Mouse (Mus musculus): ENCODE results near the gene Ormdl3. TPM values are rescaled to one million over a fixed set of nuclear protein-coding genes. Genes with fewer than 3 reads are reported as not detected.

Ormdl3 gene
- polyA plus RNA-seq, 1 experiment from 2014 or later: 65.6 TPM

DNA sequence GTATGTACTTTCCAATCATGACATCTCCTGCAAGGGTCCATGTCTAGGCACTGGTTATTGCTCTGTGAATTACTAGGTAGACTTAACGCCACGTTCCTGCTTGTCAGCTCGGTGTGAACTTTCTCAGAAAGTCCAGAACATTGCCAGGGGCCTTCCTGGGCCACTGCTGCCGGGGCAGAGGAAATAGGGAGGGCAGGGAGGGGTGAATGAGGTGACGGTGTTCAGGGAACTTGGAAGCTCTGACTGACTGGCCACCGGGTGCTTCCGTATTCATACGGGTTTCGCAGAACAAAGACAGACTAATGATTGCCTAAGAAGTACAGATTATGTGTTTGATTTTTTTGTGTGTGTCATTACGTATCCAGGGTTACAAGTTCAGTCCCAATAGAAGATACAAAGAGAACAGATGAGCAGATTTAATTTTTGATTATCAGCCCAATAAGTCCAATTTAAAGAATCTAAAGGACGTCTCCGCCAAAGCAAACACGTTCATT, 23.2 kb downstream of the Ormdl3 start:
- DNase-seq (ENCODE audit: extremely low spot score, low spot score): no peak

DNA sequence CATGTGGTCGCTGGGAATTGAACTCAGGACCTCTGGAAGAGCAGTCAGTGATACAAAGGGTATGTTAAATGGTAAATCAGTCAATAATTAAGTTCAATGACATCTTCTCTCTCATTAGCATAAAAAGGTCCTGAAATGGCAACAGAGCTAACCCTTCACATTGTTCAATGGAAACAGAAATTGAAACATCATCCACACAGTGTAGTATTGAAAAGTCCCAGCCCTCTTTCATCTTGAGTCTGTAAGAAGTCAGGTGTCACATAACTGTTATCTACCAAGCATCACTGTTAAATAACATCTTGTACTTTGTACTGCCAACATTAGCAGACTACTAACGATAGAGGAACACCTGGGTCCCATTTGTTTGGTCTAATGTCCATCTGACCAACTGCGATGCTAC, 24.1 kb downstream of the Ormdl3 start:
- Histone ChIP-seq H3K4me3 (no peak overlapping the region), H3K9me3 (no peaks in the 10 kb centered on the region), H3K27me3 (ENCODE audit: poor library complexity, severe bottlenecking) (no peaks in the 10 kb centered on the region; the same call in 1 of the 2 replicates), H3K4me1 (peaks cover 21% of the 10 kb centered on the region), H3K27ac (no peak overlapping the region), H3K36me3 (replicated peaks) (no peaks in the 10 kb centered on the region)
- 84% methylated on average over 3 of the region's 3 CpGs for WGBS
- no peak for DNase-seq (ENCODE audit: extremely low spot score, low spot score)

More for the DNA sequence above, 23.2 kb downstream of the Ormdl3 start:
- Histone ChIP-seq H3K9me3 (0 out of 2 replicates have a peak, but pooled peaks cover 2% of the 10 kb centered on the region), H3K4me1 (peaks cover 21% of the 10 kb centered on the region), H3K27ac (no peak overlapping the region), H3K36me3 (replicated peaks) (no peaks in the 10 kb centered on the region), H3K4me3 (no peak overlapping the region), H3K27me3 (ENCODE audit: poor library complexity, severe bottlenecking) (no peaks in the 10 kb centered on the region)
- 77% methylated on average over 13 of the region's 13 CpGs for WGBS

DNA sequence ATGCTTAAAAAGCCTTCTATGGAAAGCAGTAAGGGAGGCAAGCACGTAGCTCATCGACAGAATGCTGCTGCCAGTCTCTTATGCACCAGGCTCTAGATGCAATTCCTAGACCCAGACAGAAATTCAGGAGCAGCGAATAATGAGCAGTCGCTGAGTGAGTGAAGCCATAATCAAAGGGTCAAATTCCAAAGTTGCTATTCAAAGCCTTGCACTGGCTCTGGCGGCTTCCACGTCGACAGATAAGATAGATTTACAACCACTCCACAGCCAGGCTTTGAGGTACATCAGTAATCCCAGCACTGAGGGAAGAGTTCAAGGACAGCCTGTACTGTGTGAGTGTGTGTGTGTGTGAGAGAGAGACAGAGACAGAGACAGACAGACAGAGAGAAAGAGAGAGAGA, 26.2 kb downstream of the Ormdl3 start:
- Histone ChIP-seq H3K9me3 (no peaks in the 10 kb centered on the region), H3K27me3 (ENCODE audit: poor library complexity, severe bottlenecking) (no peaks in the 10 kb centered on the region; the same call in 1 of the 2 replicates), H3K4me3 (no peak overlapping the region), H3K4me1 (peaks cover 21% of the 10 kb centered on the region), H3K36me3 (replicated peaks) (no peaks in the 10 kb centered on the region), H3K27ac (peak overlapping the region; percentile 8; the same call in 1 of the 2 replicates)
- no peak for DNase-seq (ENCODE audit: extremely low spot score, low spot score)
- 40% methylated on average over 7 of the region's 7 CpGs for WGBS

DNA sequence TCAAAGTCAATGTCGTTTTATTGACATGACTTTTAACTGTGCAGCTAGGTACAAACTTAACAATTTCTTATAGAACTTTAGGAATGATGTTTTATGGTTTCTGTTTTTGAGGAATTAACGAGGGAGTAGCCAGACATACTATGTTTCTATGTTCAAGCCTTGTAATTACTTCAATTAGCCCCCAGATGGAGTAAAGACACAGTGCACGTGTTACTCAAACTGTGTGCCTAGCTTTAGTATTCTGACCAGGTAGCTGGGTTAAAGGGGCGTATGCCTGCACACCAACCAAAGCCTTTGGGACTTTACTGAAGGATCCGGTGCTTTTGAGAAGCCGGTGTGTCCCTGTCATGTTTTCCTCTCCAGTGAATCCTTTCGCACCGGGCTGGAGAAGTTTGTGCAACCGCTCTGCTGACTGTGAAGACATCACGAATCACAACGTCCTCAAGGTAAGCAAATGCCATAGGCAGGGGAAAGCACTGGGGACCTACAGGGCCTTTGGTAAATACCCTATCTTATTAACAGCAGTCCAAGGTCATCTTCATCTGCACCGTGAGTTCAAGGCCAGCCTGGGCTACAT, 32.0 kb downstream of the Ormdl3 start:
- WGBS: 73% methylated on average over 12 of the region's 12 CpGs
- no peaks in the 10 kb centered on the region; the same call in 1 of the 2 replicates for H3K9me3 ChIP-seq
- peaks cover 11% of the 10 kb centered on the region for H3K4me1 ChIP-seq
- DNase-seq (ENCODE audit: extremely low spot score, low spot score): no peak
- peaks cover 9% of the 10 kb centered on the region for H3K27me3 ChIP-seq (ENCODE audit: poor library complexity, severe bottlenecking)
- no peaks in the 10 kb centered on the region for H3K36me3 ChIP-seq (replicated peaks)
- H3K27ac ChIP-seq: no peak overlapping the region
- no peak overlapping the region for H3K4me3 ChIP-seq

DNA sequence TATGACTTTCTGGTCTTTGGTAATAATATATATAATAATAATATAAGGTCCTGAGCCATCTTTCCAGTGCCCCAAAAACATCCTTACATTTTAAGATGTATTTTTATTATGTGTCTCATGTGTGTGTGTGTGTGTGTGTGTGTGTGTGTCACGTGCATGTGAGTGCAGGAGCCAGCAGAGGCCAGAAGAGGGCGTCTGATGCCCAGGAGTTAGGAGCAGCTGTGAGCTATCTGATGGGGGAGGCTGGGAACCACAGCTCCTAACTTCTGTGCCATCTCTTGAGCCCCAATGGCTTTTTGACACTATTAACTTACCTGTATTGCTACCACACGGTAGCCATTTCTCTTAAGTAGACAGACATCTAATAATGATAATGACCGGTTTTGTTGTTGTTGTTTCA, 33.2 kb downstream of the Ormdl3 start:
- no peak for DNase-seq (ENCODE audit: extremely low spot score, low spot score)
- H3K27ac ChIP-seq: no peak overlapping the region
- H3K4me3 ChIP-seq: no peak overlapping the region
- no peaks in the 10 kb centered on the region; the same call in 1 of the 2 replicates for H3K9me3 ChIP-seq
- no peaks in the 10 kb centered on the region for H3K36me3 ChIP-seq (replicated peaks)
- H3K27me3 ChIP-seq (ENCODE audit: poor library complexity, severe bottlenecking): peaks cover 21% of the 10 kb centered on the region
- peaks cover 11% of the 10 kb centered on the region for H3K4me1 ChIP-seq
- WGBS: 90% methylated on average over 4 of the region's 4 CpGs

DNA sequence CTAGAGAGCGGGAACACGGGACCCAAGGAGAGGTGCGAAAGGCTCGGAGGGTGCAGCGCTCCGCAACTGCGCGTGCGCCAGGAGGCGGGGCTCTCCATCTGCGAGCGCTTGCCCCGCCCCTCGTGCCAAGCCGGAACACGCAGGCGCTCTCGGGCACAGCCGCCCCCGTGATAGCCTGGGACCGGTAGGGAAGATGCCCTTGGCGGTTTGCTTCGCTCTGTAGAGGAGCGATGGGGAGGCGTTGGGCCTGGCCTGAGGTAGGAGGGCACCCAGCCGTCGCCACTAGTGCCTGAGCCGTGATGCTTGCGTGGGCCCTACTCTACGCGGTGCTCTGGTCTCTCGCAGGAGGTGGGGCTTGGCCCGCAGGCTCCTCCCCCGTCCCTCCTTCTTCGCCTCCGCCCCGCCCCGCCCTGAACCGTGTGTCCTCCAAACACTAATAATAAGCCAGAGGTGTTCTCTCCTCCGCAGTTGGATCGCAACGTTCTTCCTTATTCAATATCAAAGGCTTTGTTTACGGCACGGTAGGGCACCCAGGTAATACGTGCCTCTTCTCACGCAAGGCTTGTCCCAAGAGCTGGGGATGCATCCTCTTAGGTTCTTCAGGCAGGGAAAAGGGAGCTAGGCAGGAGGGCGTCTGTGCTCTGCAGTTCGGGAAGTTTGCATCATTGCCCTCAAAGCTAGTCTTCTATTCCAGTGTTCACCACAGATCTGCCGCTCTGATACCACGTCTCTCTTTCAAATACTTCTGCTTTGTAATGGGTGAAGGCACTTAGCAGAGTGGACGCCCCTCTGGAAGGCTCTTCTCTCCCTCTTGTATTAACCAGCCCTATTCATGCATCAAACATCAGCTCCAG, 36.0 kb downstream of the Ormdl3 start, which contains the start of gene Zpbp2:
Gene Zpbp2 (plus strand): TSS at position 123 of the 854 bp plus-strand sequence.
- H3K27me3 ChIP-seq (ENCODE audit: poor library complexity, severe bottlenecking): peaks cover 49% of the 10 kb centered on the region
- H3K9me3 ChIP-seq: no peaks in the 10 kb centered on the region; the same call in 1 of the 2 replicates
- H3K27ac ChIP-seq: peak within 1 kb of the TSS; percentile 88
- DNase-seq (ENCODE audit: extremely low spot score, low spot score): peak; percentile 93
- H3K36me3 ChIP-seq (replicated peaks): no peaks in the 10 kb centered on the region
- peak within 1 kb of the TSS; percentile 66 for H3K4me3 ChIP-seq
- peaks cover 11% of the 10 kb centered on the region for H3K4me1 ChIP-seq
- 2% methylated on average over 51 of the region's 51 CpGs for WGBS

DNA sequence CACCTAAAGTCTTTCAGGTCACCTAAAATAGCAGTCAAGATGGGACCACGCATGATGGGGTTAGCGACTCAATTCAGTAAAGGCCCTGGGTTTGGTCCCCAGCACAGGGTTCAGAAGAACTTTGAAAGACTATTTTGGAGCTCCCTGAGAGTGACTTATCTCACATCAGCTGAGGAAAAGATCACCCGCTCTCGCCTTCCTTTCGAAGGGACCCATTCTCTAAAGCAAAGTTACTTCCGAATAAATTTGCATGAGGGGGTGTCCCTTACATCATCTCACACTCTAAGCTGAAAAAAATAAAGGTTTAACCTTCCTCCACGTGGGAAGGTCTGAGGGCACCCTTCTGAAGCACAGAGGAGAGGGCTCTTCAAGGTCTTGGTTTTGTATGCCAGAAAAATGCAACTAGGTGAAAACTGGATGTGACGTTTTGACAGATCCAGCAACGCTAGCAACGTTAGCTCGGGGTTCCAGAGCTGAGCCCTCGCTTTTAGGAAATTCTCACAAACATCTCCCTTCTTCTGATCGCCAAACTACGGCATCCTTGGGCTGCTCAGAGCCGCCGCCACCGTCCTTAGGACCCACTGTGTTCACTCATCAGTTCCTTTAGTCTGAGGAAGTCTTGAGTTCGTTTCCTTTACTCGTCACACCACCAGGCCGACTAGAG, 36.7 kb downstream of the Ormdl3 start:
- Histone ChIP-seq H3K36me3 (replicated peaks) (no peaks in the 10 kb centered on the region), H3K4me1 (peaks cover 17% of the 10 kb centered on the region), H3K27me3 (ENCODE audit: poor library complexity, severe bottlenecking) (peaks cover 56% of the 10 kb centered on the region), H3K27ac (peak overlapping the region; percentile 88), H3K9me3 (no peaks in the 10 kb centered on the region; the same call in 1 of the 2 replicates), H3K4me3 (peak overlapping the region; percentile 66)
- no peak for DNase-seq (ENCODE audit: extremely low spot score, low spot score)
- WGBS: 19% methylated on average over 20 of the region's 20 CpGs

DNA sequence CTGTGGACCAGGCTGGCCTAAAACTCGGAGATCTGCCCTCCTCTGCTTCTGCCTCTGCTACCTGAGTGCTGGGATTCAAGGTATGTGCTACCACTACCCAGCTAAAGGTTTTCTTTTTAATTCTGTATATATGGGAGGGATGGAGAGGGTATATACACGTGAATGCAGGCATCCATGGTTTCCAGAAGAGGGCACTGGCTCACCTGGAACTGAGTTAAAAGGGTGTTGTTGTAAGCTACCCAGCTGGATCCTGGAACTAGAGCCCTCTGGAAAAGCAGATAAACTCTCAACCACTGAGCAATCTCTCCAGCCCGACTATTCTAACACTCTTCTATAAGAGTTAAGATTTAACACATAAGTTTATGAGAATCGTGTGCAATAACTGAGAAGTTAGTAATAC, 37.8 kb downstream of the Ormdl3 start:
- DNase-seq (ENCODE audit: extremely low spot score, low spot score): no peak
- H3K4me1 ChIP-seq: peaks cover 20% of the 10 kb centered on the region
- H3K4me3 ChIP-seq: no peak overlapping the region
- H3K9me3 ChIP-seq: no peaks in the 10 kb centered on the region; the same call in 1 of the 2 replicates
- H3K27ac ChIP-seq: no peak overlapping the region
- 73% methylated on average over 4 of the region's 4 CpGs for WGBS
- H3K27me3 ChIP-seq (ENCODE audit: poor library complexity, severe bottlenecking): peaks cover 67% of the 10 kb centered on the region
- no peaks in the 10 kb centered on the region for H3K36me3 ChIP-seq (replicated peaks)

DNA sequence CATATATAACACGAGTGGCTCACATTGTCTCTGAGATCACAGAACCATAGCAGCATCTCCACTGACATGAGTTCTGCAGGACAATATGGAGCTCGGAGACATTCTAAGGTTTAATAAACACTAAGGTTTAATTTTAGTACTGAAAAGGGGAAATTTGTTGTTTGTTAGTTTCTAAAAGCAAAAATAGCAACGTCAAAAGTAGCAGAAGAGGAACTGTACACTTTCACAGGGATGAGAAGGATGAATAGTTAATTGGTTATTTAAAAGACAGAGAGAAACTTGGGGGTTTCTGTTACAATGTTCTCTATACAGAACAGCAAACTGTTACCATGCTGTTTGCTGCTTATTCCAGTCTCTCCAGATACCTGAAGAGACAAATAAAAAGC, 39.9 kb downstream of the Ormdl3 start:
- Histone ChIP-seq H3K27ac (no peak overlapping the region), H3K4me3 (no peak overlapping the region), H3K4me1 (peaks cover 20% of the 10 kb centered on the region), H3K27me3 (ENCODE audit: poor library complexity, severe bottlenecking) (peaks cover 88% of the 10 kb centered on the region), H3K36me3 (replicated peaks) (no peaks in the 10 kb centered on the region), H3K9me3 (no peaks in the 10 kb centered on the region)
- 53% methylated on average over 3 of the region's 3 CpGs for WGBS
- DNase-seq (ENCODE audit: extremely low spot score, low spot score): no peak

DNA sequence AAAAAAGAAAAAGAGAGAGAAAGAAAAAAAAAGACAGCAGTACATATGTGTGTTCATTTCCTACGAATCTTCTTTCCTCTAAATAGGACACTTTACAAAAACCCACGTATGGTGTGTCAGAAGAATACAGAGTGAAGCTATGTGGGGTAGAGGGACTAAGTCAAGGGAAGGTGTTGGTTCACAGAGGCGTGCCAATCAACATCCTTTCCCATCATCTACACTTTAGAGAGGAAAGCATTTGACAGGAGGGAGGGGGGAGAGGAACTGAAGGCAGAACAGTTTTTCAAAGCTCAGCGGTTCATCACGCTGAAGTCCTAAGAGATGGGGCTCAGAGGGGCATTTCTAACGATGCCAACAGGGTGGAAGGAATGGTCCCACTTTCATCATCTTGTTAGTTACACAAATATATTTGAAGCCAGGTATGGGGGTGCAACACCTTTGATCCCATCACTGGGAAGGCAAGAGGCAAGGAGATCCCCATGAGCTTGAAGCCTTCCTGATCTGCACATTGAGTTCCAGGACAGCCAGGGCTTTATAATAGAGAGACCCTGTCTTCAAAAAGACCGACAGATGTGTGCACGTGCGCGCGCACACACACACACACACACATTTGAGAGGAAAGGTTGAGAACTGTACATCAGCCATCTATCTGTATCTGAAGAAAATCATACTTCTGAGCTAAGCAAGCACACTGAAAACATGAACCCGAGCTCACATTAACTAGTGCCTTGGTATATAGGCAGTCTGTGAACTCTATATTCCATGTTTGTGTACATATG, 40.5 kb downstream of the Ormdl3 start:
- Histone ChIP-seq H3K9me3 (no peaks in the 10 kb centered on the region), H3K4me3 (no peak overlapping the region), H3K4me1 (peaks cover 19% of the 10 kb centered on the region), H3K27ac (no peak overlapping the region), H3K27me3 (ENCODE audit: poor library complexity, severe bottlenecking) (peaks cover 89% of the 10 kb centered on the region), H3K36me3 (replicated peaks) (no peaks in the 10 kb centered on the region)
- DNase-seq (ENCODE audit: extremely low spot score, low spot score): no peak
- WGBS: 46% methylated on average over 12 of the region's 12 CpGs

DNA sequence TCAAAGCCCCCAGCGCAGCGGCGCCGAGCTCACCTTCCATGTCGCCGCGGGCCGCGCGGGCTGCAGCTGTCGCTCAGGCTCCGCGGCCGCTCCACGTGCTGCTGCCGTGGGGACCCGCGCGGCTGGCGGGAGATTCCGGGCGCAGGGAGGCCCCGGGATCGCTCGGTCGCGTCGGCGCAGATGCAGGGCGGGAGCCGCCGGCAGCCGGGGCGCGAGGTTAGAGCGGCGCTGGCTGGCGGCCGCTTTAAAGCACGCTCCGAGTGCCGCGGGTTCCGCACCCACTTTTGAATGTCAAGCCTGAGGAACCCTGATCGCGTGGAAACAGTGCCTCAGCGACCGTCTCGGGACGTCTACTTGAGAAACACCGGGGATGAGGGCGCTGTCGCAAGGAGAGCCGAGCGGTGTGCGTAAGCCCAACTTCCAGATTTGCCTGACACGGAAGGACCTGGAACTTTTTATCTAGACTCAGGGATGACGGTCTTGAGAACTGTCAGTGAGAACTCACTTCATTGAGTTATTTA, 41.4 kb downstream of the Ormdl3 start, which contains the start of gene Ikzf3:
Gene Ikzf3 (minus strand): TSS at position 321 of the 521 bp plus-strand sequence.
- H3K36me3 ChIP-seq (replicated peaks): no peaks in the 10 kb centered on the region
- no peaks in the 10 kb centered on the region for H3K9me3 ChIP-seq
- H3K4me3 ChIP-seq: peak within 1 kb of the TSS; percentile 55
- peaks cover 13% of the 10 kb centered on the region for H3K4me1 ChIP-seq
- WGBS: 1% methylated on average over 58 of the region's 58 CpGs
- H3K27me3 ChIP-seq (ENCODE audit: poor library complexity, severe bottlenecking): peaks cover 98% of the 10 kb centered on the region
- H3K27ac ChIP-seq: no peak within 1 kb of the TSS
- DNase-seq (ENCODE audit: extremely low spot score, low spot score): peak; percentile 50
